Mouse (Mus musculus) megakaryocyte progenitor cell, adult 5-6 weeks (primary cell): ENCODE data around the gene Kif26b. TPM values are rescaled to one million over a fixed set of nuclear protein-coding genes. Genes with fewer than 3 reads are reported as not detected.

ENCODE experiments used
- ATAC-seq: replicated peaks from 2 replicates; pipeline ENCODE4 v1.8.0; 2016; ENCODE audit warnings: mild to moderate bottlenecking, moderate TSS enrichment, inconsistent platforms; ENCODE audit not compliant: poor library complexity
- total RNA-seq, 2 experiments: library from RNA; stranded (forward) in 1 of 2; stranded (reverse) in 1 of 2; fragments of 157-497, 149-512 nt in 1 of 2; fragments of 200-1000 nt in 1 of 2; gene quantifications; 2 replicates each; pipeline versions ENCODE4 v1.2.3 to v1.2.4; 2015 to 2017

Gene Kif26b
- total RNA-seq, 2 experiments from 2014 or later = 0.33 to 0.42 TPM

DNA sequence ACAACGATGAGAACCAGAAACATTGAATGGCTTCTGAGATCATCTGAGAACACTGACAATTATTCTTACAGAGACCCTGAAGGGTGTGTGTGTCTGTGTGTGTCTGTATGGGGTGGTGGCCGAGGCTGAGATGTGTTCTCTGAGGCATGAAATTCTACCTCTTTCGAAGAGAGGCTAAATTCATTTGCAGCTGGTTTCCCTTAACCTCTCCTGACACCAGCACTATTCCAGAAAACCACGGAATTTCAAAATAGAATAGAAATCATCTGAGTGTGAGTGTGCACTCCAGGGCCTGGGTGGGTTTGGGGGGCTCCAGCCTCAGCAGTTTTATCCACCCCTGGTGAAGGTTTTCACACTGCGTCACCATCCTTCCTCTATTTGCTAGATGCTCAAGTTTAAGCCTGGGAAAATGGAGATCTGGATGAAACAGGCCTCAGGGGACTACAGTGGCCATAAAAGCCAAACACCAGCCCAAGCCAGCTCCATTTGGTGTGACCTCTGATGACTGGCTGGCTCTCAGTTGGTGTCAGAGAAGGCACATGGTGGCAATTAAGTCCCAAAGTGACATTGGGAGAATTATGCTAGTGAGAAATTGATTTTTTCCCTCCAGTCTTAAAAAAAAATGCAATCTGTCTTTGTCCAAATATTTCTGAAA lies 56.6 kb downstream of the Kif26b start:
- no peak for ATAC-seq

DNA sequence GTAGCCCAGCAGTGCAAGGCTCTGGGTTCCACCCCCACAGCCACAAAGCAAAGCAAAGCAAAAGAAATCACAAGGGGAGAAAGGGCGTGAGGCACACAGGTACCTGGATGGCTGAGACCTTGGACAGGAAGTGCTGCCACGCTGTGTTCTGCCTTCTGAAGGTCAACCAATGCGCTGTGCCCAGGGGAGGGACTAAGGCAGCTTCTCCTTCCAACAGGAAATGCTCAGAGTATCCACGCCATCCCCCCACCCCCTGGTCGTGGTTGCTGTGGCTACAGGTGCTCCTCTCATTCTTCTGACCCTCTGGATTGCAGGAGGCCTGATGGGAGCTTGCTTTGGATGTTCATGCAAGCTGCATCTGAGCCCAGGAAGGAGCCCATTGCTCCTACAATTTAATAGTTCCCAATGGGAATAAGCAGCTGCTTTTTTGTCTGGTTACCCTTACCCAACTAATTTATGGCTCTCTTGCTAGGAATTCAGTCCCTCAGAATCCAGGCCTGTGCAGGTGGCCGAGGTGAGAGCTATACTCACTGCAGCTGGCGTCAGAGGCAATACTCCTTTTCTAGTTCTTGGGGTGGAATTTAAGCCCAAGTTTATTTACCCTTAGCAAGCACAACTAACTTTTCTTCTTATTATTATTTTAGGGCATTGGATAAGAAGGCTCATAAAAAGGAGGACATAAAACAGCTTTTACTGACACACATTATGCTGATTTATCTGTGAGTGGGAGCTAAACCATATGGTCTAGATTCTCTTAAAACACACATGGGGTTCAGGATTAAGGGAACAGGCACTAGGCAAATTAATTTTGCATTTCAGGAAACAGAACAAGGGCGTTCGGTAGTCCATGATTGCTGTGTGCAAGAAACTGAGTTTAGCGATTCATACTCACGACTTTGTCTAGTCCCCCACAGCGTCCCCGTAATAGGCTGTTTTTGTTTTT lies 61.6 kb downstream of the Kif26b start:
- peak; percentile 20; the same call in 1 of the 2 replicates for ATAC-seq

DNA sequence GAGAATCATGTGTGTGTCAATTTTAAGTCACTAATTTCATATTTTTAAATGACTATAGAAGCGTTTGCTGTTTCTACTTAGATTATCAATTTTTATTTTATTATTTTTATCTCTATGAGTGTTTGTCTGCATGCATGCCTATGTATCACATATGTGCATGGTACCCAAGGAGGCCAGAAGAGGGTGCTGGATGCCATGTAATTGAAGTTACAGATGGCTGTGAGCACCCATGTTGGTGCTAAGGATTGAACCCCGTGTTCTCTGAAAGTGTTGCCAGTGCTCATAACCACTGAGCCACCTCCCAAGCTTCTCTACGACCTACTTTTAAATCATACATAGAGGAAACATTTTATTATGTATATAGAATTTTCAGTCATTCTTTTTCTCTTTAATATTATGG lies 68.2 kb downstream of the Kif26b start:
- no peak for ATAC-seq

DNA sequence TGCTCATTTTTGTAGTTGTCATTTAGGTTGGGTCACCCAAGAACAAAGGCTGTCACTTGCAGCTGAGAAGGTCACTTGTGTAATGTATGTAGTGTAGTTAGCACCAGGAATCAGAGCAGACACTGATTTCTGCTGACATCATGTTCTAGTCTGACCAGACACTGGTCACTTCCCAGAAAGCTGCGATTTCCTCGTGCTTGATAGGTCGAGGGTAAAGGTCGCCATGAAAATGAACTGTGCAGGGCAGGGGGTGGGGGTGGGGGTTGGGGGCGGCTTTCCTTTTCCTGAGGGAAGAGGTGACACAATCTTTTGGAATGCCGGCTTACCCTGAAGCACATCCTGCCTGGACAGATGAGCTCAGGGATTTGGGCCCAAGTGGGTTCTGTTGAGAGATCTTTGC lies 68.8 kb downstream of the Kif26b start:
- no peak for ATAC-seq

DNA sequence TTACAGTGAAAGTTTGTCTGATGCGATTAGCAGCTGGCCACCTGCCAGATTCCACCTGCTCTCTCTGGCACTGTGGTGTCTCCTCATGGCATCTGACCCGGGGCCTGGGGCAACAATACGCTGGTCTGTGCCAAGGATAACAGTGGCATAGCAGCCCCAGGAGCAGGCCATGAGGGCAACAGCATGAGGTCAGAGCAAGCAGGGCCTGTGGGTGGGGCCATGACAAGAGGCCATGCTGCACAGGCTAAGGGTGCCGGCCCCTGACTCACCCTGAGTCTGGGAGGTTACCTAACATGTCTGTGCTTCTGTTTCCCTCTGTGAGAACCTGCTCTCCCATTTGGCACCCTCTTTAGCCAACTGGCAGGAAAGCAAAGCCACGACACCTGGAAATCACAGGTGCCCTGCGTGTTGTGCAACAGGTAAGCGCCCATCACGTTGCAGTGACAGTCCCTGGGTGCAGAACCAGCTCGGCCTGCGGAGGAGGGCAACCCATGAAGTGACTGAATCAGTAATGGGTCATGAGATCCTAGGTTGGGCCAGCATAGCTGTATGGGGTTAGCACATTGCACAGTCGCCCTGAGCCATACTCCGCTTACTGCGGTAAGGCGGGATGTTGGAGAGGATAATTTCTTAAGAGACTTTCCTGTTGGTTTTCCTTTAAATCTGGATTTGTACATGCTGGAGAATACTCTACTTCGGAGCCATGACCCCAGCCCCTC lies 72.1 kb downstream of the Kif26b start:
- no peak for ATAC-seq

DNA sequence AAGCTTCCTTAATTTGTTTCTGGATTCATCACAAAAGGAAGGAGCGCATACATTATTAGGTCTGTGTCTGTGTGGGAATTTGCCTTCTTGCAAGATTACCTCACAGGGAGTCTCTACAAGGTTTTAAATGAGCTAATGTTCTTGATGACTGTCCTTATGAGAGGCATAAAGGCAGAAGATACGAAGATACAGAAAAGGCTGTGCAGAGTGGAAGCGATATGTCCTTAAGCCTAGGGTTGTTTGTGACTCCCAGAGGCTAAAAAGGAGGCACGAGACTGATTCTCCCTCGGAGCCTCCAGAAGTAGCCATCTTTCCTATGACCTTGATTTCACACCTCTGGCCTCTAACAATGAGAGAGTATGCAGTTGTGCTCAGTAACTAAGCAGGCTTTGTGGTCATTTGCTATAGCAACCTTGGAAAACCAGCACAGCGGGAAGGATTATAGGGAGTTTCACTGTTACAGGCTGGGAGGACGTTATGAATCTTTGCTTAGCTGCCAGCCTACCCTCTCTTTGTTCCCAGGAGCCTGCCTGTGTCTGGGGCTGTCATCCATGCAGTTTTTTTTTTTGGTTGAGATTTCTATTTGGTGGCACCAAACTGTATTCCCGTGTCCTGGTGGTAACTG lies 80.3 kb downstream of the Kif26b start:
- ATAC-seq = no peak

DNA sequence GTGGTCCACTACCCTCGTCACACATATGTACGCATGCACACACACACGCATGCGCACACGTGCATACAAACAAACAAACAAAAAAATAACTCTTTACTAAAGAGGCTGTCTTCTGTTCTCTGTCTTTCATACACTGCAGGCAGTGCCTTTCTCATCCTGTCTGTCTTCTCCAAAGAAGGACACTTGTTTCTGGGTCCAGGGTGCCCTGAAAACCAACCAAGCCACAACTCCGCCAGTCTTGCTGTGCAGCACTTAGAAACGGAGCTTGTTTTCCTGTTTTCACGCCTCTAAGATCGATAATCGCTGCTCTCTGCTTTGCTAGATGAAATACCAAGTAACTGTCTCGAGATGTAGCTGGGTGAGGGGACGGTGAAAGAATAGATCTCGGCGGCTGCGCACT lies 82.6 kb downstream of the Kif26b start:
- ATAC-seq = no peak

DNA sequence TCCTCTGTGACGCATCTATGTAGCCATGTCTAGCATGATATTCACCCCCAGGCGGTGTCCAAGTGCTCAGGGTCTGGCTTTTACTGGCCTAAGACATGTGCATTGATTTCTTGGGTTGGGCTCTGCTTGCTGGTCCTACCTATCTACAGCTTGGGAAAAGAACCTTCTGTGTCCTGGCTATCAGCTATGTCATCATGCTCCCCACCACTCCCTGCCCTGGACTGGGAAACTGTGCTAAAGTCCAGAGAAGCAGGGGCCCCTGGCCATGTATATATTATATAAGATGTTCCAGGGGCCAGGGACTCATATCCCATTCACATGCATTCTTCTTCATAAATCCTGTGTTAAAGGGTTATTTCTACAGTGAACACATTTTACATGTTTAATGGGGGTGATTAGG lies 92.4 kb downstream of the Kif26b start:
- no peak for ATAC-seq

DNA sequence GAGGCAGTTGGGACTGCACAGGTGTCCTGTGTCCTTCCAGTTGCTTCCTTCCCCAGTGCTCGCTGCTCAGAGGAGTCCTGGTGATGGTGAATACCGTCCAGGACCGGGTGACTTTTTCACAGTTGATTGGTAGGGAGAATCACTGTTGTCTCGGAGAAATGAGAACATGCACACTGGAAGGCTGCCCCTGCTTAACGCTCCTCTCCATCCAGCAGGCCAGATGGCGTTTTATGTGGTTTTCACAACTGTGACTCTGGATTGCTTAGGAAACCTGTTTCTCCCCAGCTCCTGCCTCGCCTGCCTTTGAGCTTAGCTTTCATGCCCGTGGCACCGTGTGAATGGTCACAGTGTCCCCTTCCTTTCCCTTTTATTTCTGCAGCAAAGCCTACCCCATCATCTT lies 95.0 kb downstream of the Kif26b start:
- ATAC-seq = no peak

DNA sequence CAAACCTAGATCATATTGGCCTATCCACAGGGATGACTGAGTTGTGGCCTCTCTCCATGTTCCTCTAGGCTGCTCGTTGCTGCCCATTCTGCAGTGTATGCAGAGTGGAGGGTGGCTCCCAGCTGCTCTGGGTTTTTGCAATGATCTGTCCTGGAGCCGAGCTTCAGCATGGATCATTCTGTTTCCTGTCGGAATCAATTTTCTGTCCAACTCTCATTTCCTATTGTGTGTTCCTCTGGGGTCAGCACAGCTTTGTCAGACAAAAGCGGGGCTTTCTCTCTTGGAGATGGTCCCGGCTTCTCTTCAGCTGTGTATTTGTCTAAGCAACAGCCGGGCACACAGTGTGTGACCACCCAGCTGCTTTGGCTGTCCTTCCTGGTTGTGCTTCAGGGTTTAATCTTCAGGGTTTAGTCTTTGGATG lies 98.0 kb downstream of the Kif26b start:
- no peak for ATAC-seq

DNA sequence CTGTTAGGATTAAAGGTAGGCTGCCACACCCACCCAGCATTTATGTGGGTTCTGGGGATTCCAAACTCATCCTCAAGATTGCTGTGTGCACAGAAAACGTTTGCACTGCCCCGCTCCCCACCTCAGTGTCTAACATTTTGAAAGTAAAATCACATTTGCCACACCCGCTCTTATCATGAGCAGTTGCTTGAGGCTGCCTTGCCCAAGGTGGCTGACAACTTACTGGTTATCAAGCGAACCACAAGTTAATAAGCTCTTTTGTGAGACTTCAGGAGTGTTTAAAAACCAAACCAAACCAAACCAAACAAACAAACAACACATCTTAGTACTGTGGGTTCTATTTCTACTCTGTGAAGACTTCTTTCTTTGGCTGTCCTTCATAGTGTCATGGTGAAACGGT lies 101.1 kb downstream of the Kif26b start:
- peak; percentile 83 for ATAC-seq

DNA sequence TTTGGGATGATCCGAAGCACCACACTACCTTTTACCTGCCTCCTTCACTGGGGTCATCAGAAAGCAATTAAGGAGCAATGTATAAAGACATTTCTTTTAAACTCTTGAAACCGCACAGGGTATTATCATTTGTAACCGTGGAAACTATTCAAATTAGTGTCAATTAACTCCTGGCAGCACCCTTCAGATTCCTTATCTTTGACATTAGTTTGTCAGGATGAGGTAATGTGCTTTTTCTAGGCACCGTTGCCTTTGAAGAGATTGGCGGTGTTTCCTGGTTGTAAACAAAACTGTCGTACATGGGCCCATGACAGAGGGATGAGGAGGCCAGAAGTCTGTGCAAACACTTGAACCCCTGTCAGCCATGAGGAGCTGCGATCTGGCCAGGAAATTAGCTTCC lies 102.9 kb downstream of the Kif26b start:
- 0 out of 2 replicates have a peak, but pooled peaks have one; percentile 6 for ATAC-seq

DNA sequence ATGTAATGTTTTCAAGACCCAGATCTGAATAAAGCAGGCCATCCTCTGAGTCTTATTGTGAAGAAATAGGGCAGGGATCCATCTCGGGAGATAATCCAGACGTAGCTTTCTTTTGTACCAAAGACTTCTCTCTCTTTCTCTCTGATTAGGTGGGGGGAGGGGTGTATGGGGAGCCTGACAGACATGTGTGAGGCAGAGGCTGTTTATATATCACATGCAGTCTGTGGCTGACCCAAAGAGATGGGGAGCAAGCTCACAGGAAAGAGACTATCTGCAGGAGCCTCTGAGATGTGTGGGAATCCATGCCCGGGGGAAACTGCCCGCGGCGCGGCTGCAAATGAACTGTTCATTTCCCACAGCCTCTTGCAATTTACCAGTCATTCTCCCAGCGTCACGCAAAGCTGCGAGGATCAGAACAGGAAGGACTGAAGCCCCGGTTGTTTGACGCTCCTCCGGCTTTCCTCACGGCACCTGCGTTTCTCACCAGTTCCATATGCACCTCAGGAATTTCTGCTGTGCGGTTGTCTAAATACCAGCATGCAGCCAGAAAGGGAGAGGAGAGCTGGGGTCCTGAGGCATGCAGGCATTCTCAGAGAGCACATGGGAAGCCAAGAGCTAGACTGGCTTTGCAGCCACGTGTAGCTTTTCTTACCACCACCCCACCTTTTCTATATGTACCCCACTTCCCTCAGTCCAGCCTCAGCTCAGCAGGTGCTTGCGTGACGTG lies 105.6 kb downstream of the Kif26b start:
- ATAC-seq = no peak

DNA sequence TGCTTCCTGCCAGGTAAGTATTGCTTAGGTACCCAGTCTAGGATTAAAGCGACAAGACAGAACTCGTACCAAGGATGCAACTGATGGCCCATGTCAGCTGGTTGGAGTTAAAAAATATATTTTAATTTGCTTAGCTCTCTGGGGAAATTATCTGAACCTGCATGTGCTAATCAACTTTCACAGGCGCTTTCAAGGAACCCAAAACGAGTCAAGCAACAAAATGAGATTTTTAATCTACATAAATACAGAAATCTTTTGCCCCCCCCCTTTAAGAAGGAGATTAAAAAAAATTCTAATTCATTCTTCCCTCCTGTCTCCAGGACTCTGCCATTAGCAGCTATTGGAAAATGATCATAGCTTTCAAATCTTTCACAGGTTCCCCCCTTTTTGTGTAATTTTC lies 106.5 kb downstream of the Kif26b start:
- 0 out of 2 replicates have a peak, but pooled peaks have one; percentile 18 for ATAC-seq

DNA sequence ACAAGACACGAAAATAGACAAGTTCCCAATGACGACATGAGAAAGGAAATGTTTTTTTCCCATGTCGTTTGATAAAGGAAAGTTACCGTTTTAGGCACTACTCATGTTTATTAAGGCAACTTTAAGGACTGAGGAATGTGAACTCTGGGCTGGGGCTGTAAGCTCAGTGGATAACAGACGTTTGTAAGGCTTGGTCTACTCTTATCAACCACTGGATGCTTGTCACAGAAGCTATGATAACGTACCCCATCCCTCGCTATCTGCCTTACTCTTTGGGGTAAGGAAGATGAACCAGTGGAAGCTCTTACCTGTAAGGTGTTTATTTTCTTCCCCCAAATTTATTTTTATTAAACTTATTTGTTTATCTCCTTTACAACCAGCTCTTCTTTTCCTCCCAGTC lies 108.4 kb downstream of the Kif26b start:
- no peak for ATAC-seq

DNA sequence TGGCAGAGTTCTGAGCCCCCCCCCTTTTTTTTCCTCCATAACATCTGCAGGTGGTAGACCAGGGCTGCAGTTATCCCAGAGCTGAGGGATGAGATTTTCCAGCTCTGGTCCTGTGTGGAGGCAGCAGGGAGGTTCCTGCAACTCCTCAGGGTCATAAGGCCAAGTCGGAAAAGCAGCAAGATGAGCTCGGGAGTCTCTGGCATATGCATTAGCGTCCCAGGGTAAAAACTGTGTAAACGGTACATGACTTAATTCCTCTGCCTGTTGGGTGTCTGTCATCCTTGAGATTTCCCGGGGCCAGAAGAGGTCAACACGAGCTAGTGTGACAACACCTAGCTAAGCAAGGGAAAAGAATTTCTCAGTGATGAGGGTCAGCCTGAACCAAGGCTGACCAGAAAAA lies 111.0 kb downstream of the Kif26b start:
- ATAC-seq = no peak

DNA sequence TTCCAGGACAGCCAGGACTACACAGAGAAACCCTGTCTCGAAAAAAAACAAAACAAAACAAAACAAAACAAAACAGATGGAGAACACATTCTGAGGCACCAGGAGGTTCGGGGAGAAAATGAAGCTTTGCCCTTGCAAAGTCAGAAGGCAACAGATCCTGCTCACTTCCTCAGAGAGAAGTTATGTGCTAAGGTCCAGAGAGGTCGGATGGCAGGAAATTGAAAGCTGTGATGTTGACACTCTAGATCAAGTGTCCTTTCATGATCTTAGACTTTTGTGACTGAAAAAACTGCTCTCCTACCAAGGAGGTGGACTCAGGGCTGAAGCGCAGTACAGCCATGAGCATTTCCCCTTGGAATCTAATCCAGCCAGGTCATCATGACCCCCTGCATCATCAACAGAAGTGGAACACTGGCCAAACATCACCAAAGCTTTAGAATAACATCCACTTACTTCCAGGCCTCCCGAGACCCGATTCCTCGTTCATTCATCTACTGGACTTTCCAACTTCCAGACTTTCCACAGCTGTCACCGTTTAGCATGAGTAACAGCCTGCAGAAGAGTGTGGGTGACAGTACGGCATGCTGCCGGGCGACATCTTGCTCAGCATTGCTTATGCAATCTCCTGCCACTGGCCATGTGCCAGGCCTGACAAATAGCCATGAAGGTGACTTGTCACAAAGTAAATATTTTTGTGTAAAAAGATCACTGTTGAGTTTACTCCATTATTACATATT lies 112.0 kb downstream of the Kif26b start:
- peak; percentile 44; the same call in 1 of the 2 replicates for ATAC-seq

DNA sequence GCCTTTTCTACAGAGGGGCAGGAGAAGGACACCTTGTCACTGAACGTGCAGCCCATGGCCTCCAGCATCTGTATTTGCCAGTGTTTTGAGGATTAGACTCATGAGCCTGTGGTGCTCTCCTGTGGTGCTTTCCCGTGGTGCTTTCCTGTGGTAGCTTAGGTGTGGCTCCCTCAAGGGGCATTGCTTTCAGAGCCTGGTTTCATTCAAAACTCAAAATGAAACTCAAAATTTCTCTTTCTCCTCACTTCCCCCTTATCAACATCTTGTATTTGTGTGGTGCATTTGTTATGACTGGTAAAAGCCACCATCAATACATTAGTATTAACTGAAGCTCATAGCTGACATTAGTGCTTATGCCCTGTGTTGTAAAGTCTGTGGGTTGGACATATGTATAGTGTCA lies 112.9 kb downstream of the Kif26b start:
- ATAC-seq = no peak

DNA sequence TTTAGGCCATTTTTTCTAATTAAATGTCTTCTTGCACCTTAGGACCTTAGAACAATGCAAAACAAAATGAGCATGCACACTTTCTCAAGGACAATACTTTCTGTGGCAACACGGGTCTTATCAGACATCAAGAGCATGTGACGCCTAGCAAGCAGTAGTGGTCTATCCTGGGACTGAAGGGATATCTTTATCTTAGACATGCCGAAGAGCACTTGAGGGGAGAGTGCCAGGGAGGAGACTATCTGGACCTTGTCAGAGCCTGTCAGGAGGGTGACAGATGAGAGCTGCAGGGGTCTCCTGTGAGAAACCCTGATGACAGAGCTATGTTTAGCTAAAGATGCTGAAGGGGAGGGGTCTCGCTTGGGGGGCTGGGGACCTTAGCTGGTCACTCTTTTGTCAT lies 116.0 kb downstream of the Kif26b start:
- peak; percentile 76 for ATAC-seq

DNA sequence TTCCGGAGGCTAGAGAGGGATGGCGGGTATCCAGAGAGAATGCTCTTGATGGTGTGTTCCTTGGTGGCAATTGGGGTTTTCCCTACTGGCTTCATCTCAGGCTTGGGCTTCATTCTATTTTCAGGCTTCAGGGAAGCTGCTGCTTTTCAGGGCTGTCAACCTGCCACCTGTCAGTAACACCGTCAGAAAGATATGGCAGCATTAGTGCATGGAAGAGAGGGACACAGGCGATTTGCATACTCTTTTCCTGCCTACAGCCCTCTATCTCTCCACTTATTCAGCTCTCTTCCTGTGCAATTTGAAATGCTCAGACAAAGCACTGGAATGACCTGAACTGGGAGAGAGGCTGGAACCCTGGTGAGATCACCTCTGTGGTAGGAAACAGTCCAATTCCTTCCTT lies 117.7 kb downstream of the Kif26b start:
- ATAC-seq = no peak
